Mouse (Mus musculus): Measurements from ENCODE around the gene Lpin2. TPM values are rescaled to one million over a fixed set of nuclear protein-coding genes. Genes with fewer than 3 reads are reported as not detected.

Gene Lpin2
- polyA plus RNA-seq, 1 experiment: 11.2 TPM

GRCm38 (mm10) chr17:71213666-71214065, 31.3 kb downstream of the Lpin2 start:
- no peak overlapping the region for H3K27ac ChIP-seq (ENCODE audit: control insufficient read depth, insufficient read depth, low read depth, low read length)
- no peak for TF ChIP-seq CTCF (IDR thresholded peaks at IDR 0.05; ENCODE audit: control insufficient read depth, insufficient read depth, insufficient replicate concordance, low read depth, low read length)

GRCm38 (mm10) chr17:71214514-71215240, 32.3 kb downstream of the Lpin2 start:
- TF ChIP-seq CTCF (IDR thresholded peaks at IDR 0.05; ENCODE audit: control insufficient read depth, insufficient read depth, insufficient replicate concordance, low read depth, low read length) (no peak), POLR2A (IDR thresholded peaks at IDR 0.05; ENCODE audit: control insufficient read depth, low read depth, low read length) (no peak)
- H3K4me3 ChIP-seq (ENCODE audit: control insufficient read depth, low read depth, low read length): peak overlapping the region; percentile 9; the same call in 1 of the 2 replicates

More at GRCm38 (mm10) chr17:71213666-71214065, 31.3 kb downstream of the Lpin2 start:
- H3K27me3 ChIP-seq (ENCODE audit: control insufficient read depth, insufficient read depth, low read length): no peaks in the 10 kb centered on the region
- no peak overlapping the region for H3K4me3 ChIP-seq (ENCODE audit: control insufficient read depth, low read depth, low read length)
- peaks cover 2% of the 10 kb centered on the region for H3K4me1 ChIP-seq (ENCODE audit: control insufficient read depth, insufficient read depth, low read length)
- H3K36me3 ChIP-seq (ENCODE audit: control insufficient read depth, insufficient read depth, low read length): peaks cover 3% of the 10 kb centered on the region

GRCm38 (mm10) chr17:71215241-71215839, 33.0 kb downstream of the Lpin2 start:
- TF ChIP-seq POLR2A (IDR thresholded peaks at IDR 0.05; ENCODE audit: control insufficient read depth, low read depth, low read length) (no peak), CTCF (IDR thresholded peaks at IDR 0.05; ENCODE audit: control insufficient read depth, insufficient read depth, insufficient replicate concordance, low read depth, low read length) (no peak)

More at GRCm38 (mm10) chr17:71214514-71215240, 32.3 kb downstream of the Lpin2 start:
- Histone ChIP-seq H3K4me1 (ENCODE audit: control insufficient read depth, insufficient read depth, low read length) (peaks cover 2% of the 10 kb centered on the region), H3K27ac (ENCODE audit: control insufficient read depth, insufficient read depth, low read depth, low read length) (no peak overlapping the region; the same call in 1 of the 2 replicates), H3K36me3 (ENCODE audit: control insufficient read depth, insufficient read depth, low read length) (peaks cover 3% of the 10 kb centered on the region), H3K27me3 (ENCODE audit: control insufficient read depth, insufficient read depth, low read length) (no peaks in the 10 kb centered on the region)

GRCm38 (mm10) chr17:71216263-71216662, 33.9 kb downstream of the Lpin2 start:
- Histone ChIP-seq H3K4me1 (ENCODE audit: control insufficient read depth, insufficient read depth, low read length) (peaks cover 2% of the 10 kb centered on the region), H3K36me3 (ENCODE audit: control insufficient read depth, insufficient read depth, low read length) (peaks cover 3% of the 10 kb centered on the region), H3K4me3 (ENCODE audit: control insufficient read depth, low read depth, low read length) (no peak overlapping the region), H3K27ac (ENCODE audit: control insufficient read depth, insufficient read depth, low read depth, low read length) (no peak overlapping the region), H3K27me3 (ENCODE audit: control insufficient read depth, insufficient read depth, low read length) (no peaks in the 10 kb centered on the region)
- TF ChIP-seq POLR2A (IDR thresholded peaks at IDR 0.05; ENCODE audit: control insufficient read depth, low read depth, low read length): no peak
- no peak for TF ChIP-seq CTCF (IDR thresholded peaks at IDR 0.05; ENCODE audit: control insufficient read depth, insufficient read depth, insufficient replicate concordance, low read depth, low read length)

More at GRCm38 (mm10) chr17:71215241-71215839, 33.0 kb downstream of the Lpin2 start:
- Histone ChIP-seq H3K27me3 (ENCODE audit: control insufficient read depth, insufficient read depth, low read length) (no peaks in the 10 kb centered on the region), H3K27ac (ENCODE audit: control insufficient read depth, insufficient read depth, low read depth, low read length) (no peak overlapping the region), H3K36me3 (ENCODE audit: control insufficient read depth, insufficient read depth, low read length) (peaks cover 3% of the 10 kb centered on the region), H3K4me3 (ENCODE audit: control insufficient read depth, low read depth, low read length) (no peak overlapping the region), H3K4me1 (ENCODE audit: control insufficient read depth, insufficient read depth, low read length) (peaks cover 2% of the 10 kb centered on the region)

GRCm38 (mm10) chr17:71217111-71217685, 34.8 kb downstream of the Lpin2 start:
- Histone ChIP-seq H3K4me3 (ENCODE audit: control insufficient read depth, low read depth, low read length) (no peak overlapping the region), H3K36me3 (ENCODE audit: control insufficient read depth, insufficient read depth, low read length) (peaks cover 3% of the 10 kb centered on the region), H3K4me1 (ENCODE audit: control insufficient read depth, insufficient read depth, low read length) (peaks cover 2% of the 10 kb centered on the region), H3K27ac (ENCODE audit: control insufficient read depth, insufficient read depth, low read depth, low read length) (no peak overlapping the region), H3K27me3 (ENCODE audit: control insufficient read depth, insufficient read depth, low read length) (no peaks in the 10 kb centered on the region)
- TF ChIP-seq POLR2A (IDR thresholded peaks at IDR 0.05; ENCODE audit: control insufficient read depth, low read depth, low read length): no peak
- TF ChIP-seq CTCF (IDR thresholded peaks at IDR 0.05; ENCODE audit: control insufficient read depth, insufficient read depth, insufficient replicate concordance, low read depth, low read length): no peak

- no peaks in the 10 kb centered on the region for H3K27me3 ChIP-seq (ENCODE audit: control insufficient read depth, insufficient read depth, low read length)
- TF ChIP-seq CTCF (IDR thresholded peaks at IDR 0.05; ENCODE audit: control insufficient read depth, insufficient read depth, insufficient replicate concordance, low read depth, low read length): no peak
- no peak for TF ChIP-seq POLR2A (IDR thresholded peaks at IDR 0.05; ENCODE audit: control insufficient read depth, low read depth, low read length)
- no peaks in the 10 kb centered on the region; the same call in 1 of the 2 replicates for H3K36me3 ChIP-seq (ENCODE audit: control insufficient read depth, insufficient read depth, low read length)
- H3K27ac ChIP-seq (ENCODE audit: control insufficient read depth, insufficient read depth, low read depth, low read length): no peak overlapping the region
- H3K4me3 ChIP-seq (ENCODE audit: control insufficient read depth, low read depth, low read length): no peak overlapping the region
- no peaks in the 10 kb centered on the region for H3K4me1 ChIP-seq (ENCODE audit: control insufficient read depth, insufficient read depth, low read length)
Observed at GRCm38 (mm10) chr17:71221383-71221782, 39.0 kb downstream of the Lpin2 start.

GRCm38 (mm10) chr17:71223676-71224075, 41.3 kb downstream of the Lpin2 start:
- H3K27me3 ChIP-seq (ENCODE audit: control insufficient read depth, insufficient read depth, low read length): no peaks in the 10 kb centered on the region
- H3K4me1 ChIP-seq (ENCODE audit: control insufficient read depth, insufficient read depth, low read length): no peaks in the 10 kb centered on the region
- no peaks in the 10 kb centered on the region; the same call in 1 of the 2 replicates for H3K36me3 ChIP-seq (ENCODE audit: control insufficient read depth, insufficient read depth, low read length)
- no peak overlapping the region for H3K4me3 ChIP-seq (ENCODE audit: control insufficient read depth, low read depth, low read length)
- no peak overlapping the region for H3K27ac ChIP-seq (ENCODE audit: control insufficient read depth, insufficient read depth, low read depth, low read length)
- TF ChIP-seq POLR2A (IDR thresholded peaks at IDR 0.05; ENCODE audit: control insufficient read depth, low read depth, low read length) (no peak), CTCF (IDR thresholded peaks at IDR 0.05; ENCODE audit: control insufficient read depth, insufficient read depth, insufficient replicate concordance, low read depth, low read length) (no peak)

Data from testis, adult 2 months (tissue).